Mouse (Mus musculus): ENCODE data around the gene Nbea. TPM values are rescaled to one million over a fixed set of nuclear protein-coding genes. Genes with fewer than 3 reads are reported as not detected.

The Nbea gene
- total and polyA plus RNA-seq, 3 experiments = 0.04 to 0.27 TPM; not detected in 1

DNA sequence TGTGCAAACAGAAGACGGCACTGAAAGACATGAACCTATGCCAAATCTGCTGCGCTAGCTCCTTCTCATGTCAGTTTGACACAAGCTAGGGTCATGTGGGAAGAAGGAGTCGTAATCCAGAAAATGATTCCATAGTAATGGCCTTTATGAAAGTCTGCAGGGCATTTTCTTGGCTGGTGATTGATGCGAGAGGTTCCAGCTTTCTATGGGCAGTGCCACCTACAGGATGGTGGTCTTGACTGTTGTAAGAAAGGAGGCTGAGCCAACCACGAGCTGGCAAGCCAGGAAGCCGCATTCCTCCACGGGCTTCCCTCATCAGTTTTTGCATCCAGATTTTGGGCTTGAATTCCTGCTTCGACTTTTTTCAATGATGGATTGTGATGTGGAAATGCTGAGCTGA is 425.2 kb downstream of the Nbea start (continued):
- TF ChIP-seq ELF1 (IDR thresholded peaks at IDR 0.05; ENCODE audit: low read depth, low read length) (no peak), GATA1 (IDR thresholded peaks at IDR 0.05; ENCODE audit: low read depth, low read length) (no peak)

DNA sequence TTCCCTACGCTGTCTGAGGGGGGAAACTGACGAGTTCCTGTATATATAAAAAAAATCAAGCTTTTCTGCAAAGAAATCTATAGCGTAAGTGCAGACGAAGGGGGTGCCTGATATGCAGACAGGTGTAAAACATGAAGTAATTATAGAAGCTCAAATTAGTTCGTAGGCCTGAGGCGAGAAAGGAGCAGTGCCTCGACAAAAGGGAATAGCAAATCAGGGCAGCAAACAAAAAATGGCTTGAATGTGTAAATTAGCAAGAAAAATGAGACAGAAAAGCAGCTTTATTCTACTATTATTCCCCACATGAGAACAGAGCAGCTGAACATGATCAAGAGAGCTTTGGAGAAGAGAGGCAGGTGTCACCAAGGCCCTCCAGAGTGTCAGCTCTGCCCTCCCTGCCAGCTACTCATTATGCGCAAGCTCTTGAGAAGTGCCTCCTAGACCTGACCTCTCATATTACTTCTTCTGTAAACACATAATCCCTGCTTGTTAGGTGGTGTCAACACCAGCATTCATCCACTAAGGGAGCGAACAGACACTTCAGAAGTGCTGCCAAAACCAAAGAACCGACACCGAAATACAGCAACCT is 426.8 kb downstream of the Nbea start:
- Histone ChIP-seq H3K4me3 (ENCODE audit: control insufficient read depth in 1 of 2, insufficient read depth in 1 of 2, low read depth in 2 of 2, low read length in 2 of 2) (no peak overlapping the region), H3K9me3 (replicated peaks; ENCODE audit: insufficient read depth, low read length) (no peaks in the 10 kb centered on the region), H3K27ac (ENCODE audit: control insufficient read depth, low read depth, low read length) (no peak overlapping the region), H3K27me3 (ENCODE audit: control insufficient read depth in 1 of 2, insufficient read depth in 2 of 2, low read length in 2 of 2) (no peaks in the 10 kb centered on the region; a peak in 1 of 4 replicates), H3K9ac (ENCODE audit: control insufficient read depth, low read depth, low read length, poor library complexity, severe bottlenecking) (no peak overlapping the region), H3K79me2 (ENCODE audit: control insufficient read depth, insufficient read depth, low read length, poor library complexity) (no peaks in the 10 kb centered on the region), H3K36me3 (ENCODE audit: control insufficient read depth in 1 of 2, insufficient read depth in 2 of 2, low read length in 2 of 2) (no peaks in the 10 kb centered on the region), H3K4me1 (ENCODE audit: control insufficient read depth in 1 of 2, insufficient read depth in 2 of 2, low read length in 2 of 2) (no peaks in the 10 kb centered on the region)
- no peak for TF ChIP-seq TCF12 (IDR thresholded peaks at IDR 0.05; ENCODE audit: low read depth, low read length)
- no peak for DNase-seq (ENCODE audit: low read depth, low spot score)

DNA sequence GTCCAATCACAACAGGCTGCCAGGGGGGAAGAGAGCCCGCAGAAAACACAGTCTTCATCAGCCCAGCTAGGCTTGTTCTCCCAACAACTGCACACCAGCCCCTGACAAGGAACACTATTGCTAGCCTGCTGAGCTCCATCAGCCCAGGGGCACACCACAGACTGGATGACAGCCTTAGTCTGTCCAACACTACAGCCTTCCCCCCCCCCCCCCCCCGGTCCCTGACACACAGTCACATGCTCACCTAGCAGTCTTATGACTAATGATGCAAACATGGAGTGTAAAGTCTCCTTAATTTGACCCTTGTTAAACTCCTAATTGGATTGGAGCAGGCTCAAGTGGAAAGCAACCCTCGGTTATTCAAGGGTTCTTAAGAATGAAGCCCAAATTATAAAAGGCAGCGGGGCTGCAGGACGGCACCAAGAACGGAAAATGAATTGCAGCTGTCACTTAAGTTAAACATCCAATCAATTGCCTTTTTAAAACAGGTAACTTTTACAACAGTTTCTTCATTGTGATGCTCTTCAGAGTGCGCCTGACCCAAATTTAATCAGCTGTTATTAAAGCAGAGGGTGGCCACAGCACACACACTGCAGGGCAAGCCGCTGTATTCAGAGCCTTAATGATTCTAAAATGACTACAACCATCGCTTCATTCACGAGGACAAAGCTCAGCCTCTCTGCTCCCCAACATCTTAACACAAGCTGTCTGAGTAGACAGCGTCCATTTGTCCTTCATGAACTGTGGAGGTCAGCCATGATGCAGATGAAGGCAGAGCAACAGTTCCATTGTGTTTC is 427.5 kb downstream of the Nbea start:
- Histone ChIP-seq H3K4me1 (ENCODE audit: control insufficient read depth in 1 of 2, insufficient read depth in 2 of 2, low read length in 2 of 2) (no peaks in the 10 kb centered on the region), H3K4me3 (ENCODE audit: control insufficient read depth in 1 of 2, insufficient read depth in 1 of 2, low read depth in 2 of 2, low read length in 2 of 2) (no peak overlapping the region), H3K27me3 (ENCODE audit: control insufficient read depth in 1 of 2, insufficient read depth in 2 of 2, low read length in 2 of 2) (no peaks in the 10 kb centered on the region; a peak in 1 of 4 replicates), H3K27ac (ENCODE audit: control insufficient read depth, low read depth, low read length) (no peak overlapping the region), H3K36me3 (ENCODE audit: control insufficient read depth in 1 of 2, insufficient read depth in 2 of 2, low read length in 2 of 2) (no peaks in the 10 kb centered on the region), H3K9me3 (replicated peaks; ENCODE audit: insufficient read depth, low read length) (no peaks in the 10 kb centered on the region), H3K9ac (ENCODE audit: control insufficient read depth, low read depth, low read length, poor library complexity, severe bottlenecking) (no peak overlapping the region), H3K79me2 (ENCODE audit: control insufficient read depth, insufficient read depth, low read length, poor library complexity) (no peaks in the 10 kb centered on the region)
- TF ChIP-seq SIN3A (IDR thresholded peaks at IDR 0.05; ENCODE audit: low read length) (no peak), JUND (IDR thresholded peaks at IDR 0.05; ENCODE audit: low read depth, low read length) (no peak), TBP (IDR thresholded peaks at IDR 0.05; ENCODE audit: low read depth, low read length) (no peak), POLR2AphosphoS2 (IDR thresholded peaks at IDR 0.05; ENCODE audit: low read length) (no peak), CHD2 (IDR thresholded peaks at IDR 0.05; ENCODE audit: low read length) (no peak), CHD1 (IDR thresholded peaks at IDR 0.05; ENCODE audit: low read depth, low read length) (no peak), POLR2A (IDR thresholded peaks at IDR 0.05; ENCODE audit: control insufficient read depth in 1 of 2, insufficient read depth in 1 of 2, low read depth in 1 of 2, low read length in 2 of 2, poor library complexity in 1 of 2) (no peak), USF1 (IDR thresholded peaks at IDR 0.05; ENCODE audit: low read depth, low read length) (no peak), MAX (IDR thresholded peaks at IDR 0.05; ENCODE audit: low read length) (no peak), BHLHE40 (IDR thresholded peaks at IDR 0.05; ENCODE audit: borderline replicate concordance, low read depth, low read length) (no peak), SMC3 (IDR thresholded peaks at IDR 0.05; ENCODE audit: low read depth, low read length) (no peak), MYB (IDR thresholded peaks at IDR 0.05; ENCODE audit: low read depth, low read length) (no peak), ZNF384 (IDR thresholded peaks at IDR 0.05; ENCODE audit: low read depth, low read length) (no peak), GATA1 (IDR thresholded peaks at IDR 0.05; ENCODE audit: low read depth, low read length) (no peak), MAZ (IDR thresholded peaks at IDR 0.05; ENCODE audit: low read depth, low read length) (no peak), ELF1 (IDR thresholded peaks at IDR 0.05; ENCODE audit: low read depth, low read length) (no peak), TAL1 (IDR thresholded peaks at IDR 0.05; ENCODE audit: low read length) (no peak), MEF2A (IDR thresholded peaks at IDR 0.05; ENCODE audit: extremely low read depth, insufficient replicate concordance, low read depth, low read length, poor library complexity, severe bottlenecking) (no peak)
- DNase-seq (ENCODE audit: low read depth, low spot score) = no peak
